Mouse (Mus musculus): ENCODE measurements around the gene Efemp2.

DNA sequence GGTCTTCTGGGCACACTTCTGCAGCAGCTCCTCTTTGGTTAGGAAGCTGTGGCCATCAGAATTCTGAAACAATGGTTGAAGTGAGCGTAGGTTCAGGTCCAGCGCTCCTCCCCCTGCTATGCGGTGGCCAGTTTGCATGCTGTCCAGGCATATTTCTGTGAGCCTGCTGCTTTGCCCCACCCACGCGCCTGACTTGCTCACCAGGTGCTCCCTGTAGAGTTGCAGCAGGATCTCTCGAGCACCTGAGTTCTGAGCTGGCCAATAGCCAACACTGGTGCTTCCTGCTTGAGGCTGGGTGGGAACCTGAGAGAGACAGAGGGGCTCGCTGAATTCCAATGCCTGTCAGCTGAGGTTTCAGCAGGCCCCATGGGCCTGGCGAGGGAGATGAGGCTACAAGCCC is 12.5 kb downstream of the Efemp2 start:
- no peak for TF ChIP-seq GATA1 (IDR thresholded peaks at IDR 0.05; ENCODE audit: borderline replicate concordance, low read length)
- TF ChIP-seq FLI1 (IDR thresholded peaks at IDR 0.05; ENCODE audit: low read length) = no peak

Data from megakaryocyte, embryonic 14.5 days (primary cell).